Mouse (Mus musculus): Measurements from ENCODE around the gene Fam172a. TPM values are rescaled to one million over a fixed set of nuclear protein-coding genes. Genes with fewer than 3 reads are reported as not detected.

The Fam172a gene
- polyA plus RNA-seq, 1 experiment = 16.3 TPM

DNA sequence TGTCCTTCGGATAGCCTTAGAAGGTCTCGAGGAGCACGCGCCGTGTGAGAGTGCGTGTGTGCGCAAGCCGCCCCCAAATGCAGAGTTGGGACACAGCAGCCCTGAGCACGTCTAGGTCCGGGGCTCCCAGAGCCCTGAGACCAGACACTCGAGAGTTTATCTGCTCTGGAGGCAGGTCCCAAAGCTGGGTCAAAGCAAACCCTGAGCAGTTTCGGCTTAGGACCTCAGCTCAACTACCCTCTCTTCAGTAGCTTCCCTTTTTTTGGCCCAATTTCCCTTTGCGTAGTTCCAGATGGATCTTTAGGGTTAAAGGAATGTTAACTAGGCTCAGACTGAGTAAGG, 508.9 kb downstream of the Fam172a start:
- no peaks in the 10 kb centered on the region for H3K27me3 ChIP-seq (ENCODE audit: control insufficient read depth, insufficient read depth, low read length)
- no peak overlapping the region for H3K27ac ChIP-seq (ENCODE audit: insufficient read depth, low read length)
- TF ChIP-seq POLR2A (IDR thresholded peaks at IDR 0.05; ENCODE audit: borderline replicate concordance, insufficient read depth, low read length) = no peak
- TF ChIP-seq CTCF (IDR thresholded peaks at IDR 0.05; ENCODE audit: borderline replicate concordance, insufficient read depth, low read depth, low read length) = no peak
- H3K4me3 ChIP-seq (replicated peaks; ENCODE audit: insufficient read depth, low read depth, low read length) = peak overlapping the region; percentile 70
- DNase-seq = no peak
- 21% methylated on average over 13 of the region's 13 CpGs for WGBS
- H3K4me1 ChIP-seq (ENCODE audit: control insufficient read depth, insufficient read depth, low read length) = no peaks in the 10 kb centered on the region

DNA sequence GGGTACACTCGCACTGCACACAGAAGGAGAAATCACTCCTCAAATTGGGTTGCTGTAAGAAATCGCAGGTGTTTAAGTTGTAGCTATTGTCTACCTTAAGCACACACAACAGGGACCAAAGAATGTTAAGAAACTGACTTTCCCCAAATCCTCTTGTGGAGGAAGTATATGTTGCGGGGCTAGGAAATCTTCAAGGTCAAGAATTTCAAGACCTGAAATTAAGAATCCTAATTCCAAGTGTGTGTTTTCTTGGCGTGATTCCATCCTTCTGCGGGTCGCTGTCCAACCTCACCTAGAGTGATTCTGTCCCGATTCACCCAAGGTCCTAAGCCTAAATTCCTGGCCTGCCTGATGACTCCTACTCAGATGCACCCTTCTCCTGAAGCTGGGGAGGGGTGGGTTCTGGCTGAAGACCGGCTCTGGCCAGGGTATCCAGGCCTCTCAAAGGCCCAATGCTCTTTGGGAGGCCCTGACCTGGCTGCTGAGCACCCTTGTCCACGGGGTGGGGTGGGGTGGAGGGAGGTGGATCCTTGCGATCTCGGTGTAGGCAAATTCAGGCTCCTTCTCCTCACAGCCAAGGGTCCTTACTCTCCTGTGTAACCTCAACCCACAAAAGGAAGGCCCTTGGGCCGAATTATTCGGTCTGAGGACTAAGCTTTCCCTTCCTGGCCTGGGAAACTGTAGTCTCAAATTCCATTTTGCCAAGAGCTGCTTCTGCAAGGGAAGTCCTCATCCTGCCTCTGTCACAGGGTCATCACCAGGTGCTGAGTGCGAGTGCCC, 509.6 kb downstream of the Fam172a start:
- Histone ChIP-seq H3K27ac (ENCODE audit: insufficient read depth, low read length) (no peak overlapping the region), H3K4me1 (ENCODE audit: control insufficient read depth, insufficient read depth, low read length) (no peaks in the 10 kb centered on the region), H3K4me3 (replicated peaks; ENCODE audit: insufficient read depth, low read depth, low read length) (no peak overlapping the region), H3K27me3 (ENCODE audit: control insufficient read depth, insufficient read depth, low read length) (no peaks in the 10 kb centered on the region)
- no peak for DNase-seq
- no peak for TF ChIP-seq POLR2A (IDR thresholded peaks at IDR 0.05; ENCODE audit: borderline replicate concordance, insufficient read depth, low read length)
- no peak for TF ChIP-seq CTCF (IDR thresholded peaks at IDR 0.05; ENCODE audit: borderline replicate concordance, insufficient read depth, low read depth, low read length)
- WGBS = 75% methylated on average over 14 of the region's 14 CpGs

DNA sequence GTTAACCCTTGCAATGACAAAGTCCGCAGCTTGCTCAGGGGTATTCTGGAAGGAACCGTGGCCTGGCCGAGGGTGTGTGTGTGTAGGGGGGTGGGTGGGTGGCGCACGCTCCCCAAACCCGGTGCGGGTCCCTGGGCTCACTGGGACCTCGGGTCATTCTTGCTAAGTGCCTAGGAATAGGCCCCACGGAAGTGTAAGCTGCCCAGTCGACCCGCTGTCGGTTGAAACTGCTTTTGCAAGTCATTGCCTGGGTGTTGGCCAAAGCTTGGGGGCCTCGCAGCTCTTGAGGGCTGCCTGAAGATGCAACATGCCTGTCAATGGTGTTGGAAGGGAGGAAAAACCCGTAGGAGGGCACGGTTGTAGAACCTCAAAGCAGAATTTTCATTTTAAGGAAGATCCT, 510.3 kb downstream of the Fam172a start:
- TF ChIP-seq CTCF (IDR thresholded peaks at IDR 0.05; ENCODE audit: borderline replicate concordance, insufficient read depth, low read depth, low read length) (no peak), POLR2A (IDR thresholded peaks at IDR 0.05; ENCODE audit: borderline replicate concordance, insufficient read depth, low read length) (no peak)
- no peak overlapping the region for H3K4me3 ChIP-seq (replicated peaks; ENCODE audit: insufficient read depth, low read depth, low read length)
- no peaks in the 10 kb centered on the region for H3K27me3 ChIP-seq (ENCODE audit: control insufficient read depth, insufficient read depth, low read length)
- DNase-seq = no peak
- H3K4me1 ChIP-seq (ENCODE audit: control insufficient read depth, insufficient read depth, low read length) = no peaks in the 10 kb centered on the region
- WGBS = 72% methylated on average over 15 of the region's 15 CpGs
- H3K27ac ChIP-seq (ENCODE audit: insufficient read depth, low read length) = no peak overlapping the region

DNA sequence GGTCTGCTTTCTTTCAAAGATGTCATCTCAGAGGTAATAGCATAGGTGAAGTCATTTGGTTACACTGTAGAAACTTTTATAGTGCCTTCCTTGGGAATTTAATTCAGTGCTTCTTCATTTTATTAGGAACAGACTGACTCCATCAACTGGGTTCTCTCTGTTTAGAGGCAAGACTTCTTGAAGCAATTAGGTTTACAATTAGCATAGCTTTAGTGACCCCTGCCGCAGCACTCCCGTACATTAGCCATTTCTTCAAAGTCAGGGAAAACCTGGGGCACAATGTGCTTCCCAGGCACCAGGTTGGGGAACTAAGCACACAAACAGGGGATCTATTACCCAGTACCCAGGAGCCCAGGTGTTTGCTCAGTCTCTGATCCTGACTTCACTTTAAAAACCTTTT, 511.3 kb downstream of the Fam172a start:
- DNase-seq = no peak
- Histone ChIP-seq H3K4me3 (replicated peaks; ENCODE audit: insufficient read depth, low read depth, low read length) (no peak overlapping the region), H3K27ac (ENCODE audit: insufficient read depth, low read length) (no peak overlapping the region), H3K4me1 (ENCODE audit: control insufficient read depth, insufficient read depth, low read length) (no peaks in the 10 kb centered on the region), H3K27me3 (ENCODE audit: control insufficient read depth, insufficient read depth, low read length) (no peaks in the 10 kb centered on the region)
- TF ChIP-seq POLR2A (IDR thresholded peaks at IDR 0.05; ENCODE audit: borderline replicate concordance, insufficient read depth, low read length) = no peak
- no peak for TF ChIP-seq CTCF (IDR thresholded peaks at IDR 0.05; ENCODE audit: borderline replicate concordance, insufficient read depth, low read depth, low read length)
- WGBS = 92% methylated on average over 2 of the region's 2 CpGs

DNA sequence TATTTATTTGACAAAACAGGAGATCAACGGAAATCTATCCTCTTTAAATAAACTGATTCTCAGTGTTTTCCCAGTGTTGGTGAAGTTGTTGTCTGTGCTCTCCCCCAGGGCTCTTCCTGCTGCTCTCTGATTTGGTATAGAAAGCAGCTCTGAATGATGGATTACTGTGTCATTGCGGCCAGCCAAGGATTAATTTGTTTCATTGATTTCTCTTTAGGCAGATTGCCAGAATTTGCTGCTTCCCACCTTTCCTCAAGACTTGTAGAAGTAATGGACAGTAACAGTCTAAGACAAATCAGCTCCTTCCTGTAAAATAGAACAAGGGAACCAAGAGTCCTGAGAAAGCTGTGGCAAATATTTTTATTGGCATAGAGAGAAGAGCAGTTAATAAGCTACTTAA, 513.4 kb downstream of the Fam172a start:
- 44% methylated on average over 2 of the region's 2 CpGs for WGBS
- no peaks in the 10 kb centered on the region for H3K4me1 ChIP-seq (ENCODE audit: control insufficient read depth, insufficient read depth, low read length)
- H3K4me3 ChIP-seq (replicated peaks; ENCODE audit: insufficient read depth, low read depth, low read length) = no peak overlapping the region
- no peaks in the 10 kb centered on the region for H3K27me3 ChIP-seq (ENCODE audit: control insufficient read depth, insufficient read depth, low read length)
- no peak for TF ChIP-seq CTCF (IDR thresholded peaks at IDR 0.05; ENCODE audit: borderline replicate concordance, insufficient read depth, low read depth, low read length)
- TF ChIP-seq POLR2A (IDR thresholded peaks at IDR 0.05; ENCODE audit: borderline replicate concordance, insufficient read depth, low read length) = no peak
- no peak overlapping the region for H3K27ac ChIP-seq (ENCODE audit: insufficient read depth, low read length)
- no peak for DNase-seq

All from cerebellum, adult 2 months (tissue).